Mouse (Mus musculus): Measurements from ENCODE around the gene Sh3gl1.

Sh3gl1 gene

DNA sequence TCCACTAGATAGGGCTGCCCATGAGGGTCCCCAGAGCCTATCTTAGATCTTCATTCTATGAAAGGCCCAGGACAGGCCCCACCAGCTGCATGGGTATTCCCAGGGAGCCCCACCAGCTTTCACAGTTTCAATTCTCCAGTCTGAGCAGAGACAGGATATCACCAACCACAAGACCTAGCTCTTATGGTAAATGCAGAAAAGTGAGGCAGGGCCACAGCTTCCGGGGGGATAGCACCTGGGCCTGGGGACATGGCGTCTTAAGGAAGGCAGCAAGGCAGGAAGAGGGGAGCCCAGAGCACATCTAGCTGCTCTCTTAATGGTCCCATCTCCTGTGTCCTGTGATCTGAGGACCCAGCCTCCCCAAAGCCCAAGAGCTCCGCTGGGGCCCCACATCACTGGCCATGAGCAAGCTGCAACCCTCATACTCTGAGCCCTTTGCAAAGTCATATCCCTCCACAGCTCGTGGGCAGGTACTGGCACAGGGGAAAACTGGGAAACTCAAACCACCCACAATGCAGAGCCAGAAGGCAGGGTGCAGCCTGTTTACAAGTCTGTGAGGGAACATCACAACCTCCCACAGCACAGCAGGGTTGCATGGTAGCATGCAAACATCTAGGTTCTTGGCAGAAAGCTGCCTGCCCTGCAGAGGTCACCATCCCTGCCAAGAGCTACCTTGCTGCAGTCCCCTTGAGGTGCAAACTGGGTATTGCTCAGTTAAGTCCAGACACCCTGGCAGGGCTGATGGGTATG is 15.1 kb downstream of the Sh3gl1 start:
- DNase-seq (ENCODE audit: low read depth, low spot score): peak; percentile 89

DNA sequence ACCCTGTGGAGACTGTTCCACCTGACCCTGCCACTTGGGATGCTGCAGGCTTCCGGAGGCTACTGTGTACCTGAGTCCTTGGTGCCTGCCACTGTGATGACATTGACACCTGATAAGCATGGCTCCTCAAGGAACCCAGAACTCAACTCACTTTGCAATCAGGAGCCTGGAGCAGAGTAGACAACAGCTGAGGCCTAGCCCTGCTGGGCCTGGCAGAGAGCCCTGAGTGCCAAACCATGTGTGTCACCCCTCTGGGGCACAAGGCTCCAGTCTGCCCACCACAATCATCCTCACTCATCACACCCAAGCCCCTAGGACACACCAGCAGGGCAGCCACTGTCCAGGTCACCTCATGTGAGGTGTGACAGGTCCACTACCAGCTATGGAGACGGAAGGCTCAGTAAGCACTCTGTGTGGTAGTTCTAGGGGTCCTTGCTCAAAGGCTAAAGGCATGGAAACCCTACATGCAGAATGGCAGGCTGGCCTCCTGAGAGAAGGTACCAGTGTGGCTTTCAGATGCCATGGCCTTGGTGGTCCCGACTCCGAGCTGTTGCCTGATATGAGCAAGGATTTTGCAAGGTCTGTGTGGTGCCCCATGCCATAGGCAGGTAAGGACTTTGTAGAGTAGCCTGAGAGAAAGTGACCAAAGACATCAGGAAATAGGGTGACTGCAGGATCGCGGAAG is 15.9 kb downstream of the Sh3gl1 start:
- DNase-seq (ENCODE audit: low read depth, low spot score): no peak

DNA sequence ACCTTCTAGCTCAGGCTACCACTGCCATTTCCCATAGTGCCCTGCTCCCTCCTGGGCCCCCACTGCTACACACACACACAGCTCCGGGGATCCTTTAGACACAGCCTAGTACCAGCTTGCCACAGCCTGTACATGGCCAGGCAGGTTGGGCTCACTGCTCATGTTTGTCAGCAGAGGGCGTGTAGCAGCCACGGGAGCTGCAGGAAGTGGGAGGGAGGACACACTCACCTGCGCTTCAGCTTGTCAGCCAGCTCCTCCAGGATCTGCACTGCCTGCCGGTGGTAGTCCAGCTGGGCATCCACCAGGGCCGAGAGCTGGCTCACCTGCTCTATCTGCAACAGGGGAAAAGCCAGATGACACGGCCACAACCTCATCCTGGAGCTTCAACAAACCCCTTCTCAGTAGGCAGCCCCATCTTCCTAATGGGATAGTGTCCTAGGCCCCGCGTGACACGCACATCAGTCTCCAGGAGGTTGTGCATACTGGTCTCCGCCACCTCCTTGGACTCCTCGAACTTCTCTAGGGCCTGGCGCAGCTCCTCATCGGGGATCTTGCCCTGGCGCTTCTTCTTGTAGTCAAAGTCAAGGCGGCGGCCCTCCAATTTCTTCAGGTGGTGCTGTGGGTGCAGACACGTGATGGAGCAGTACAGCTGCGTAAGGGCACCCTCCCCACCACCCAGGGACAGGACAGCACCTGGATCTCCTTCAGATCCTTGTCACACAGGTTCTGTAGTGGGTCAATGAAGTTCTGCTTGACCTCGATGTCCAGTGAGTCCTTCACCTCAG is 17.9 kb downstream of the Sh3gl1 start:
- DNase-seq (ENCODE audit: low read depth, low spot score): peak; percentile 96

DNA sequence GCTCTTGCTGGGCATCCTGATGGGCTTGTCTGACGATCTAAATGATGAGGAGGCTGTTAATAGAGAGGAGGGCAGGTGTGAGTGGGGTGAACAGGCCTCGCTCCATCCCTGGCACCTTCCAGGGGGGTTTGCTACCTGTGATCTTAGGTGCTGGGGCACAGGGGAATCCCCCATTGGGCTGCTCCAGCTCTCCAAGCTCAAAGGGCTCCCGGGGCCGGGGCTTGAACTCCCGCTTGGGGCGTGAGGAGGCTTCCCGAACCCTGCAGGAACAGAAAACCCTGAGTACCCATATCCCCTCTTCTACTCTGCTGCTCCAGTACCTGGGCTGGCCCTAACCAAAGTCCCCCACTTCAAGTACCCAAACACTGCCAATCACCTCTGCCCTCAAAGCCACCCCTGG is 18.6 kb downstream of the Sh3gl1 start:
- no peak for DNase-seq (ENCODE audit: low read depth, low spot score)

DNA sequence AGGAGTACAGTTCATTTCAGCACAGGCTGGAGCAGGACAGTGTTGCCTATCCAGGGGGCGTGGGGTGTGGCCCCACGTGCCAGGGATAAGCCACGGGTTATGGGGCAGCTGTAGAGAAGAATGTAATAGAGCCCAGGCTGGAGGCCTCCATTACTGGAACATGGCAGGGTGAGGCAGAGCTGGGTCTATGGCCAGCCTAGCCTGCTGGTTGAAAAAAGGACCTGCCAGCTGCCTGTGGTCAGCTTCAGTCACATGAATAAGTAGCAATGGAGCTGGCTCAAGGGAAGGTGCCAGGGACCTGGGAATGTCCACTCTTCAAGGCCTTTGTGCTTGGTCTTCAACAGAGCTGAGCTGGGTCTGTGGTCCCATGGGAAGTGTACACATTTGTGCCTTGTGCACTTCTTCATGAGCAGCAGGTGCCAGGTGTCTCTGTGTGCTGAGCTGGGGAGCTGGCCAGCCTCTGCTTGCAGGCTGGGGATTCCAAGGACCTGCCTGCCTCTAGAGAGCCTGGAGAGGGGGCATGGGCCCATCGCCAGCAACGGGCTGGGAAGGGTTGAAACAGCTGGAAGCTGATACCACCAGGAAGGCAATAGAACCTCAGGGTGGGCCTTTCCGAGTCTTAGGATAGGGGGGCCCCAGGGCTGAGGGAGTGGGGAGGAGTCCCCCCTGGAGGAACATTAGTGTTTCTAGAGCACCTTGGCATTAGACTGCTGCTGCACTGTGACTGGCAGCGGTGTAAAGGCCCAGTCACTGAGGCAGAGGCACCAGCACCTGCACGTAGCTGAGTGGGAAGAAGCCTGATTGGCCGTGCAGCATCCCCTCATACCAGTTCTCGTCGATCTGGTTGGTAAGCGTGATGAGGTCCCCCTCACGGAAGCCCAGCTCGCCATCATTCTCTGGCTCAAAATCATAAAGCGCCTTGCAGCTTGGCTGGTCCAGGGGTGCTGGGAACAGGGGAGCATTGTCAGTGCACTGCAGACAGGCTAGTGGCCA is 19.3 kb downstream of the Sh3gl1 start:
- no peak for DNase-seq (ENCODE audit: low read depth, low spot score)

DNA sequence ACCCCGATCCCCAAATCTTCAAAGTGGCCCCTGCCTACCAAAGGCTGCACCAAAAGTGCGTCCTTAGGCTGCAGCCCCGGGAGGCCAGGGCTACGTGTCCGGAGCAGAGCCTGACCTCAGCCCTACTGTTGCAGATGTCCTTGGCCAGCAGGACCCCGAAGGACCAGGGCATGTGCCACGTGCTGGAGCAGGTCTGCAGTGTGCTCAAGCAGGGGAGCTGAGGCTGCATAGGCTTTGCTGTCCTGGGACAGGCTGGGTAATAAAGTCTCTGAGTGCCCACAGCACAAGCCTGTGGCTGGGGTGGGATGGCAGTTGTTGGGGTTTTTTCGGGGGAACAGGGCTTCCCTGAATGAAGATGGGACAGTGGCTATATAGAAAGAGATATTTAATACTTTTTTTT is 20.1 kb downstream of the Sh3gl1 start:
- no peak for DNase-seq (ENCODE audit: low read depth, low spot score)

DNA sequence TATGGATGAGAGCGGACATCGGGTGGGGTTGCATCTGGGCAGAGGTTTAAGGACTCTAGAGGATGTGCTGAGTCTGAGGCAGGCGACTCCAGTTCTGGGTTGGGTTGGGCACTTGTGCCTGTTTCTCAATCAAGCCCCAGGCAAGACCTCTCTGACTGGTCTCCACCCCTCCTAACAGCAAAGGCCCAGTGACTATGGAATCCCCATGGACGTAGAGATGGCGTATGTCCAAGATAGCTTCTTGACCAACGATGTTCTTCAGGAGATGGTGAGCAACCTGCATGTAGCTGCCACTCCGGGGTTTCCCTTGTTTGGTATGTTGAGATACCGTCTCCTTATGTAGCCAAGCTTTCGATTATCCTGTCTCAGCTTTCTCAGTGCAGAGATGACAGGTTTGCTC is 21.1 kb downstream of the Sh3gl1 start:
- DNase-seq (ENCODE audit: low read depth, low spot score): no peak

DNA sequence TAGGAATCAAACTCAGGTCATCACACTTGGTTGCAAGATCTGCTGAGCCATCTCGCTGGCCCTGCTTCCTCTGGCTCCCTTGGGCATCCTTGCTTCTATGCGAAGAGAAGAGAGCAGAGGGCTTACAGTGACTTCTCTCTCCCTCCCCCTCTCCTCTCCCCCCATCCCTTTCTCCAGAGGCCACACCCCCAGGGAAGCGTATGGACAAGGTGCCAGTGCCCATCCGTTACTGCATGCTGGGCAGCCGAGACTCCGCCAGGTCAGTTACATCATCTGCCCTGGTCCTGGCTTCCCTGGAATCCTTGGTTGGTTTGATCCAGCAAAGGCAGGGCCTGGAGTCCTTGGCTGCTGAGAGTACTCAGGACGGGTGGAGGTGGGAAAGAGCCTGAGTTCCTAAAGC is 25.0 kb downstream of the Sh3gl1 start:
- DNase-seq (ENCODE audit: low read depth, low spot score): peak; percentile 67

DNA sequence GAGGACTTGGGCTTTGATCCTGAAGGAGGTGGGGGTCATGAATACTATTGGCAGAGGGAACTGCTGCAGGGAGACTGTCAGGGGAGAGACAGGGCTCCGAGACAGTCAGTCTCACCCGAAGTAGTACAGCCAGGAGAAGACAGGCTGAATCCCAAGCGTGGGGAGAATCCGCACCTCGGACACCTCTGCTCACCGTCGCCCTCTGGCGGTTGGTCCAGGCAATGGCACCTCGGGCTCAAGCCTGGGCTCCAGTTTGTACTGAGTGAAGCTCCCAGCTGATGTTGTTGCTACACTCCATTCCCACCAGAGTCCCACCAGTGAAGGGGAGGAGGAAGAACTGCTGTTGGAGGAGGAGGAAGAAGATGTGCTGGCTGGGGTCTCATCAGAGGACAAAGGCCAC is 25.8 kb downstream of the Sh3gl1 start:
- DNase-seq (ENCODE audit: low read depth, low spot score): peak; percentile 65

DNA sequence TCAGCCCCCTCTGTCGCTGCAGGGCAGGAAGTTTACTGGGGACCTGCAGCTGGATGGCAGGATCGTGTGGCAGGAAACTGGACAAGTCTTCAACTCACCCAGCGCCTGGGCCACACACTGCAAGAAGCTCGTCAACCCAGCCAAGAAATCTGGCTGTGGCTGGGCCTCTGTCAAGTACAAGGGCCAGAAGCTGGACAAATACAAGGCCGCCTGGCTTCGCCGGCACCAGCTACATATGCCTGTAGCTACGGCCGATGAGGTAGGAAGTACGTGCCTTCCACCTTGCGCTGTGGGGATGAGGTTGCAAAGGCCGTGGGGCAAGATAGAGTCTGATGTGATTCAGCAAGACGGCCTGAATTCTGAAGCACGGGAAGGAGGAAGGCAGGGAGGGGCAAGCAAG is 26.2 kb downstream of the Sh3gl1 start:
- no peak for DNase-seq (ENCODE audit: low read depth, low spot score)

DNA sequence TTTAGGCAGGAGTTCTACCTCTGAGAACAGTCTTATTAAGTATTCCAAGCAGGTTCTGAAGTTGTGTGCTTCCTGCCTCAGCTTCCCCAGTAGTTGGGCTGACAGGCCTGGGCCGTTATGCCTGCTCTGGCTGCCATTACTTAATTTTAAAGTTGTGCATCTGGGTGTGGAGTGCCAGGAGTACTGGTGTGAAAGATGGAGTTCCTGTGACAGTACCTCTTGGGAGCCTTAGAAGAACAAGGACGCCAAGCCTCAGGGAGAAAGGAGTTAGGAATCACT is 26.5 kb downstream of the Sh3gl1 start:
- no peak for DNase-seq (ENCODE audit: low read depth, low spot score)

DNA sequence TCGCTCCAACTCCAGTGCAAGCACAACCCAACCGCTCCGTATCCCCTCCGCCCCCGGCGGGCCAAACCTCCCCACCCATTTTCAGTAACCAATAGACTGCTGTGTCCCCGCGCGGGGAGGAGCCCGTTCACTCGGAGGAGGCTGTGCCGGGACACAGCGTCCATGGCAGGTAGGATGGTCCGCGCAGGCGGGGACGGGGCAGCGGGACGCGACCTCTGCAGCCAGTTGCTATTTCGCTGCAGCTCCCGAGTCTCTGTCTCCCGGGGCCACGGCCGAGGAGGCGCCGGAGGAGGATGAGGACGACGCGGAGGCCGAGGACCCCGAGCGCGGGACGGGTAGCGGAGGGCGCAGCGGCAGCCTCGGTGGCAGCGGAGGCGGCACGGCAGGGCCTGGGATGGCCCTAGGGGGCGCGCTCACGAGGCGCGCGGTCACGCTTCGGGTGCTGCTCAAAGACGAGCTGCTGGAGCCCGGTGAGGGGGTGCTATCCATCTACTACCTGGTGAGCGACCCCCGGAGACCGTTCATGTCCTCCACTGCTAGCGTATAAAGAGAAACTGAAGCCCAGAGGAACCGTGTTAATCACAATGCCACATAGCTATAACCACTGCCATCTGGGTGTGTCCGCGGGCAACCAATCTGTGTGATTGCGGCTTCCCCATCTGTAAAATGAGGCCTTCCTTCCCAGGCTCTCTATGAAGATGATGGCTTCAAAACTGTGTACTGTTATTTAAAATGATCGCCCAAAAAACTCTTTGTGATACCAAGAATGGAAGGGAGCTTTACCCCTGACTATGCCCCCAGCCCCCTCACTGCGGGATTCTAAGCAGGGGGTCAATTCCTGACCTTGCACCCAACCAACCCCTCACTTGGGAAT is 27.1 kb downstream of the Sh3gl1 start:
- peak; percentile 97 for DNase-seq (ENCODE audit: low read depth, low spot score)

DNA sequence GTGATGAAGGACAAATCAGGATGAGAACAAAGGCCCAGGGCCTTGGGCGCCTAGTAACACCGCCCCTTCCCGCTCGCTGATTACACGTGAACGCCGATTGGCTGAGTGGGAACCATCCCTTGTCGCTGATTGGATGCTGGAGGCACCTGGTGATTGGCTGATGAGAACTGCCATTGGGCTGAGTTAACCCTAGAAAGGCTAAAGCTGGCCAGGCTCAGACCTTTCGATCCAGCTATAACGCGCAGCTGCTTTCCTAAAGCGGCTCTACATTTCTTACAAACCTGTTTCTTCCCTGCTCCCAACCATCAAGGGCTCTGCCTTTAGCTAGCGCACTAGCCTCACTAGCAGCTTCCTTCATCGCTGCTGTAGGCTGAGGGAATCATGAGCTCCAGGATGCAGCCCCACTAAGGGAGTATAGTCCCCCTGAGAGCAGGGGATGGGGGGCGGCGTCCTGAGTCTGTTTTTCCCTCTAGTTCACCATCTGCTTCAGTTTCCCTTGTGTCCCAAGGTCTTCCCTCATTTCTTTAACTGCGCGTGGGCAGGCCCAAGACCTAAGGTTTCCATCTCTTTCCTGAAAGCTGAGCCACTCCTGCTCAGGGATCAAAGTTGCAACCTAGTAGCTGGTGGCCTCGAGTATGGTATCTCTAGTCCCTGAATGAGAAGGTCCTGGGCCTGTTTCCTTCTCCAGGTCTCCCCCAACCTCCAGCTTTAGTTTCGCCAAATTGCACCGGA is 27.9 kb downstream of the Sh3gl1 start:
- peak; percentile 99 for DNase-seq (ENCODE audit: low read depth, low spot score)

DNA sequence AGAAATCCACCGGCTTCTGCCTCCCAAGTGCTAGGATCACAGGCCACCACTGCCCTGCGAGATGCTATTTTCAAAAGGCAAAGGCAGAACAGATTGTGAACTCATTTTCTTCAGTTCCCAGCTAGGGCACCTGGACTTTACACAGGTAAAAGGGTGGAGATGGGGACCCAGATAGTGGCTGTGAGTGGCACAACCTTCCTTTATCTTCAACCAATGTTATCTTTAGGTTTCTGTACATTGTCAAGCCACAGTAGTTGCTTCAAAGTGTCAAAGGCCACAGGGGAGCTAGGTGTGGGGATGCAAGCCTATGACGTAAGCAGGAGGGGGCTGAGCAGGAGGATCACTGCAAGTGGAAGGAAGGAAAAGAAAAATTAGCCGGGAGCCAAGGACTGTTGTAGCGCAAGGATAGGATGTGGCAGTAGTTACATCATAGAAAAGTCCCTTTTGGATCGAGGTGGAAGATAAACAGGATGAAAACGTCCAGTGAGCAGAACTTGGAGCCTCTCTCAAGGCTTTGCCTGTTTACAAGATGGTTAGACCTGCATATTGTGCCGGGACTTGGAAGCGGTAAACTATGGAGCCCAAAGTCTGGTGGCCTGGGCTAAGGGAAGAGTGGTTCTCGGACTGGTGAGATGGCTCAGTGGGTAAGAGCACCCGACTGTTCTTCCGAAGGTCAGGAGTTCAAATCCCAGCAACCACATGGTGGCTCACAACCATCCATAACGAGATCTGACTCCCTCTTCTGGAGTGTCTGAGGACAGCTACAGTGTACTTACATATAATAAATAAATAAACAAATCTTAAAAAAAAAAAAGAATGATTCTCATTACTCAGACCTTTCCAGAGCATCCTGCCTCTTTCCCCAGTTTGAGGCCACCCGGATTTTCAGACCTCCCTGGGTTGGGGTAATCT is 28.7 kb downstream of the Sh3gl1 start:
- no peak for DNase-seq (ENCODE audit: low read depth, low spot score)

DNA sequence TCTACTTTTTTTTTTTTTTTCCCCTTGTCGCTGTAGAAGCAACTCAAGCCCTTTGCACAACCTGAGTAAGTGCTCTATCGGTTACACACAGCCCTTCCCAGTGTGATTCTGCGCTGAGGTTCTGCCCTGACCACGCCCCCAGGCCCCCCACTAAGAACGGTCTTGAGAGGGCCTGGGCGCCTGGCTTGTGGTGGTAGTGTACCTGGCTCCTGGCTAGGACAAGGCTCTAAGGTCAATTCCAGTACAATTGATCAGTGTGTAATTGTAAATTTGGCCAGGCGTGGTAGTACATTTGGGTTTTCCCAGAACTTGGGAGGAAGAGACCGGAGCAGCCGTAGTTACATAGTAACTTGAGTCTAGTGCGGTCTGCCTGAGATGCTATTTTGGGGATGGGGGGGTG is 29.5 kb downstream of the Sh3gl1 start:
- DNase-seq (ENCODE audit: low read depth, low spot score): no peak

DNA sequence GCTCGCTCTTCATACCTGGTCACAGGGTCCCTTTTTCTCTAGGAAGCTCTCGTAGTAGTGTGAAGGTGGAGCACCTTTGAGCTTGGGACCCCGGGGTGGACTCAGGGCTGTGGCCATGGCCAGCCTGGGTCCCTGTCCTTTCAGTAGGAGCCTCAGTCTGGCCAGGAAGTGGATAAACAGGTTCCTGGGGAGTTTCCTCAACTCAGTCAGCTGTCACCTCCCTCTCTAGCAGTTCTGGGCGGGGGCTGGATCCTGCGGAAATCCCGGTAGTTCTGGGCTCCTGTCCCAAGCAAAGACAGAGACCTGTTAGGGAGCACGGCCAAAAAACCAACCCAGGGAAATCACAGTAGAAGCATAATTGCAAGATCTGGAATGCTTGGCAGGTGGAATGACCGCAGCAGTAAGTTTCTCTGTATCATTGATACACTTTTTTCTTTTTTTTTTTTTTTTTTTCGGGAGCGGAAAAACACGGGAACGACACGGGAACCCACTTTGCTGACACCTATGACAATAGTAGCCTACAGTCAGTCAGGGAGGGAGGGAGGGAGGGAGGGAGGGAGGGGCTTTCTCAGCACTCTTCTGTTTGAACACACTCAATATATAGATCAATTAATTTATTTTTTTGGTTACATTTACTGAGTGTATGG is 30.9 kb downstream of the Sh3gl1 start, which contains the start of the genes Stap2 and Mpnd:
Gene Stap2, minus strand, starts transcription at position 170 of the 647 bp plus-strand sequence.
Gene Mpnd, plus strand, starts transcription at position 297 of the 647 bp plus-strand sequence.
- DNase-seq (ENCODE audit: low read depth, low spot score): peak; percentile 96

DNA sequence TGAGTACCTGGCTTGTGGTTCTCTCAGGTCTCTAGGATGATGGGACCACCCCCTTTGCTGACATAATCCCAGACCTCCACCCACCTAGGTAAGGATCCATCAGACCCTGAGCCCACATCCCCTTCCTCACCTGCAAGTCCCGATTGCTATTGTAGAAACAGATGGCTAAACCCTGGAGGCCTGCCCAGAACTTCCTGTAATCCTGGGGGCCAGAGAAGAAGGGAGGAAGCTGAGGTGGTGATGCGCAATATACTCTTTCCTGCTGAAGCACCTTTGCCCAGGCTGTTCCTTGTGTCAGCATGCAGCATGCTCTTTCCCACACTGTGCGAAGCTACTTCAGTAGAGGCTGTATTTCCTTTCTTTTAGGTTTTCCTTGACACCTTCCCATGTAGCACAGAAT is 33.4 kb downstream of the Sh3gl1 start:
- peak; percentile 63 for DNase-seq (ENCODE audit: low read depth, low spot score)

Measured in brain, adult 2 months (tissue).